30 mouse cellular contexts compared by ENCODE assay signal in genomic region chr10:63388948-63389347, GRCm38 (mm10). TPM values are rescaled to one million over a fixed set of nuclear protein-coding genes. Genes with fewer than 3 reads are reported as not detected.
DNase-seq lines count a peak whose midpoint lies in the region; ATAC-seq lines count a peak whose summit lies in the region.
"Had no signal": no experiment of that assay in that cellular context is flagged by ENCODE, and none has a peak within 500 bp of the region (broad histone marks: within the 10 kb centered on the region; RNA-seq: fewer than 3 reads in every experiment).

No protein-coding gene starts in this region.

- no peak overlapping the region for H3K4me3 ChIP-seq in midbrain, embryonic 11.5 days (ENCODE audit: low read depth, low read length)
- no peak overlapping the region for H3K4me3 ChIP-seq in midbrain, embryonic 14.5 days (replicated peaks; ENCODE audit: low read depth, low read length)
- no peak overlapping the region for H3K4me3 ChIP-seq in liver, embryonic 16.5 days (ENCODE audit: low read depth, low read length)
- H3K4me3 ChIP-seq: embryonic facial prominence, embryonic 10.5 days; embryonic facial prominence, embryonic 13.5 days; erythroblast, embryonic 14.5 days; forebrain, embryonic 12.5 days; forebrain, embryonic 15.5 days; heart, adult 2 months; heart, embryonic 10.5 days; heart, embryonic 13.5 days had no signal

- H3K4me2 ChIP-seq in midbrain, embryonic 11.5 days, result no peak overlapping the region
- no peak overlapping the region for H3K4me2 ChIP-seq in midbrain, embryonic 14.5 days (ENCODE audit: low read length)
- H3K4me2 ChIP-seq in liver, embryonic 16.5 days (ENCODE audit: low read depth, low read length), result 0 out of 2 replicates have a peak overlapping the region, but pooled peaks have one; percentile 7
- H3K4me2 ChIP-seq: embryonic facial prominence, embryonic 13.5 days; forebrain, embryonic 12.5 days; forebrain, embryonic 15.5 days; heart, embryonic 13.5 days; hindbrain, embryonic 14.5 days had no signal

- H3K27ac ChIP-seq in midbrain, embryonic 11.5 days (ENCODE audit: low read depth, low read length), result no peak overlapping the region
- no peak overlapping the region for H3K27ac ChIP-seq in midbrain, embryonic 14.5 days (replicated peaks; ENCODE audit: low read depth, low read length)
- H3K27ac ChIP-seq in liver, embryonic 16.5 days (ENCODE audit: low read length), result no peak overlapping the region
- H3K27ac ChIP-seq: embryonic facial prominence, embryonic 10.5 days; embryonic facial prominence, embryonic 13.5 days; forebrain, embryonic 12.5 days; forebrain, embryonic 15.5 days; heart, adult 2 months; heart, embryonic 10.5 days; heart, embryonic 13.5 days; hindbrain, embryonic 14.5 days had no signal

- no peaks in the 10 kb centered on the region for H3K4me1 ChIP-seq in midbrain, embryonic 11.5 days (ENCODE audit: control insufficient read depth, insufficient read depth, low read length)
- no peaks in the 10 kb centered on the region for H3K4me1 ChIP-seq in midbrain, embryonic 14.5 days (ENCODE audit: control insufficient read depth, insufficient read depth, low read length)
- no peaks in the 10 kb centered on the region; the same call in 1 of the 2 replicates for H3K4me1 ChIP-seq in liver, embryonic 16.5 days (ENCODE audit: control insufficient read depth, low read depth, low read length)
- H3K4me1 ChIP-seq: embryonic facial prominence, embryonic 10.5 days; embryonic facial prominence, embryonic 13.5 days; forebrain, embryonic 12.5 days; heart, embryonic 10.5 days had no signal

- no peaks in the 10 kb centered on the region for H3K9me3 ChIP-seq in midbrain, embryonic 11.5 days (ENCODE audit: control insufficient read depth, low read length)
- no peaks in the 10 kb centered on the region for H3K9me3 ChIP-seq in midbrain, embryonic 14.5 days (ENCODE audit: control insufficient read depth, low read length)
- H3K9me3 ChIP-seq in liver, embryonic 16.5 days (replicated peaks; ENCODE audit: control insufficient read depth, low read length), result no peaks in the 10 kb centered on the region
- H3K9me3 ChIP-seq: embryonic facial prominence, embryonic 10.5 days; embryonic facial prominence, embryonic 13.5 days; forebrain, embryonic 12.5 days; forebrain, embryonic 15.5 days; heart, embryonic 10.5 days; heart, embryonic 13.5 days had no signal

- DNase-seq in kidney, postnatal 25 days, result peak; percentile 31 to 48
- no peak for DNase-seq in kidney, adult 11 months
- peak; percentile 51 for DNase-seq in midbrain, embryonic 11.5 days (ENCODE audit: low spot score, missing footprints)
- DNase-seq in midbrain, embryonic 14.5 days, result no peak
- no peak for DNase-seq in embryo, embryonic 10 days (ENCODE audit: low spot score)
- DNase-seq in testis, postnatal 14 days (ENCODE audit: low spot score), result no peak
- DNase-seq: adrenal gland, adult 2 months; adrenal gland, postnatal 14 days; cerebellum, adult 11 months; cerebellum, adult 2 months; cerebellum, adult 9-11 months; cerebellum, postnatal 25 days; embryo, embryonic 11 days; gastrocnemius, postnatal 10 days; gastrocnemius, postnatal 36 days; heart, adult 2 months; heart, postnatal 14 days; heart, postnatal 4 days had no signal

- H3K27me3 ChIP-seq in midbrain, embryonic 11.5 days (ENCODE audit: control insufficient read depth, insufficient read depth, low read length), result no peaks in the 10 kb centered on the region
- H3K27me3 ChIP-seq in midbrain, embryonic 14.5 days (ENCODE audit: control insufficient read depth, insufficient read depth, low read length), result no peaks in the 10 kb centered on the region
- H3K27me3 ChIP-seq in liver, embryonic 16.5 days (ENCODE audit: control insufficient read depth, insufficient read depth, low read depth, low read length), result no peaks in the 10 kb centered on the region
- H3K27me3 ChIP-seq: embryonic facial prominence, embryonic 13.5 days; forebrain, embryonic 12.5 days; forebrain, embryonic 15.5 days; heart, embryonic 13.5 days had no signal

- ATAC-seq in midbrain, embryonic 11.5 days (ENCODE audit: low FRiP score), result no peak
- no peak for ATAC-seq in midbrain, embryonic 14.5 days (ENCODE audit: low FRiP score, low TSS enrichment)
- ATAC-seq in liver, embryonic 16.5 days (ENCODE audit: low read depth), result no peak
- ATAC-seq: CD4-positive, CD25-positive, alpha-beta regulatory T cell, adult 4 months; forebrain, embryonic 15.5 days had no signal

- 61% methylated on average over 4 of the region's 4 CpGs for WGBS in midbrain, embryonic 11.5 days
- WGBS in midbrain, embryonic 14.5 days, result 54% methylated on average over 4 of the region's 4 CpGs
- 49% methylated on average over 4 of the region's 4 CpGs for WGBS in liver, embryonic 16.5 days (ENCODE audit: insufficient replicate concordance)

- no peak overlapping the region for H3K9ac ChIP-seq in midbrain, embryonic 11.5 days (ENCODE audit: low read length)
- H3K9ac ChIP-seq in midbrain, embryonic 14.5 days (replicated peaks; ENCODE audit: low read length), result no peak overlapping the region
- no peak overlapping the region for H3K9ac ChIP-seq in liver, embryonic 16.5 days (ENCODE audit: low read depth, low read length)
- H3K9ac ChIP-seq: embryonic facial prominence, embryonic 13.5 days; forebrain, embryonic 12.5 days; forebrain, embryonic 15.5 days; heart, embryonic 13.5 days; hindbrain, embryonic 14.5 days had no signal

- H3K36me3 ChIP-seq in midbrain, embryonic 11.5 days (ENCODE audit: control insufficient read depth, insufficient read depth, low read length), result no peaks in the 10 kb centered on the region
- H3K36me3 ChIP-seq in midbrain, embryonic 14.5 days (ENCODE audit: control insufficient read depth, insufficient read depth, low read length), result no peaks in the 10 kb centered on the region
- H3K36me3 ChIP-seq in liver, embryonic 16.5 days (ENCODE audit: control insufficient read depth, insufficient read depth), result no peaks in the 10 kb centered on the region
- H3K36me3 ChIP-seq: embryonic facial prominence, embryonic 10.5 days; embryonic facial prominence, embryonic 13.5 days; forebrain, embryonic 12.5 days; forebrain, embryonic 15.5 days; heart, embryonic 10.5 days; heart, embryonic 13.5 days had no signal

RNA-seq across cellular contexts. Expression of gene Dnajc12, which starts 6.7 kb away (rescaled TPM):
- 18.6 and 20.2 TPM in 2 replicates for polyA plus RNA-seq in midbrain, embryonic 11.5 days (2014; fragmentation: Nextera tagmentation; extraction: Ambion mirVana)
- 20.5 and 20.8 TPM in 2 replicates for polyA plus RNA-seq in midbrain, embryonic 14.5 days (2014; fragmentation: Nextera tagmentation; extraction: Ambion mirVana)
- polyA plus RNA-seq in liver, embryonic 16.5 days (2015; fragmentation: Nextera tagmentation; extraction: Ambion mirVana), result 17.0 and 19.1 TPM in 2 replicates

RNA-seq across cellular contexts. Expression of gene Sirt1, which starts 7.4 kb away (rescaled TPM):
- 9.8 and 10.0 TPM in 2 replicates for polyA plus RNA-seq in midbrain, embryonic 11.5 days (2014; fragmentation: Nextera tagmentation; extraction: Ambion mirVana)
- polyA plus RNA-seq in midbrain, embryonic 14.5 days (2014; fragmentation: Nextera tagmentation; extraction: Ambion mirVana), result 7.2 and 7.5 TPM in 2 replicates
- polyA plus RNA-seq in liver, embryonic 16.5 days (2015; fragmentation: Nextera tagmentation; extraction: Ambion mirVana), result 2.4 and 3.1 TPM in 2 replicates

RNA-seq across cellular contexts. Expression of gene Gm7075, which starts 32.6 kb away (rescaled TPM):
- polyA plus RNA-seq in midbrain, embryonic 11.5 days (2014; fragmentation: Nextera tagmentation; extraction: Ambion mirVana), result not detected in 2 replicates
- not detected in 2 replicates for polyA plus RNA-seq in midbrain, embryonic 14.5 days (2014; fragmentation: Nextera tagmentation; extraction: Ambion mirVana)
- polyA plus RNA-seq in liver, embryonic 16.5 days (2015; fragmentation: Nextera tagmentation; extraction: Ambion mirVana), result not detected in 2 replicates
- polyA plus RNA-seq: adrenal gland, adult 2 months; C2C12; CD4-positive, CD25-positive, alpha-beta regulatory T cell, adult 4 months; cerebellum, adult 2 months; embryonic facial prominence, embryonic 10.5 days; embryonic facial prominence, embryonic 13.5 days; erythroblast, embryonic 14.5 days; forebrain, embryonic 12.5 days; forebrain, embryonic 15.5 days; heart, adult 2 months; heart, embryonic 10.5 days; heart, embryonic 13.5 days; heart, embryonic 16.5 days; hindbrain, embryonic 14.5 days had no signal

RNA-seq across cellular contexts. Expression of gene Ctnna3, which starts 41.0 kb away (rescaled TPM):
- 0.06 TPM in 1 of 2 replicates, not detected in the other for polyA plus RNA-seq in midbrain, embryonic 11.5 days (2014; fragmentation: Nextera tagmentation; extraction: Ambion mirVana)
- 0.94 and 1.1 TPM in 2 replicates for polyA plus RNA-seq in midbrain, embryonic 14.5 days (2014; fragmentation: Nextera tagmentation; extraction: Ambion mirVana)
- 0.09 and 0.11 TPM in 2 replicates for polyA plus RNA-seq in liver, embryonic 16.5 days (2015; fragmentation: Nextera tagmentation; extraction: Ambion mirVana)
- polyA plus RNA-seq: adrenal gland, adult 2 months; erythroblast, embryonic 14.5 days had no signal

Comparison
In these comparisons a context has a peak if more than half of its experiments do, and no peak if none do; other contexts are left out.
1. DNase-seq: peak in kidney, postnatal 25 days (2 of 2) and midbrain, embryonic 11.5 days (single experiment); none in kidney, adult 11 months (single experiment), midbrain, embryonic 14.5 days (single experiment), embryo, embryonic 10 days (single experiment) and testis, postnatal 14 days (single experiment).